Mouse (Mus musculus) CD4-positive helper T cell, adult 2 months (primary cell): ENCODE data around the gene E130308A19Rik.

Experiments used
- DNase-seq: peaks from one replicate; pipeline ENCODE4 v3.0.0-alpha.2; 2012; ENCODE audit warnings: low read depth, missing footprints, low spot score

E130308A19Rik gene

DNA sequence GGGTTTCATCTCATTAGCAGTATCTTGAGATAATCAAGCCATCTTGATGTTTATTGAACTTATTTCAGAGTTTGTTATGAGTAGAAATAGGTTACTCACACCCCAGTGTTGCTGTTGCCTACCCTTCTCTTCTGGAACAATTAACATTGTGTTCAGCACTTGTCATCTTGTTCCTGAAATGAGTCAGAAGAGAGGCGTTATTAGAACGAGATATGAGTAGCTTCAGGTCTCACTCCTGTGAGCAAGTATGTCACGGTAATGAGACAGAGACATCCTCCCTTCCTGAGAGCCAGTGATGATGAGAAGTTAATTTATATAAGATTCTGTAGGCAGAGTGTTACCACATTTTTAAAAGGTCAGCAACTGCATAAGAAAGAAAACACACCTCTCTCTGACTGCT lies 56.5 kb downstream of the E130308A19Rik start:
- peak; percentile 60 for DNase-seq

GRCm38 (mm10) chr4:59682950-59683349 lies 56.9 kb downstream of the E130308A19Rik start:
- DNase-seq: no peak

DNA sequence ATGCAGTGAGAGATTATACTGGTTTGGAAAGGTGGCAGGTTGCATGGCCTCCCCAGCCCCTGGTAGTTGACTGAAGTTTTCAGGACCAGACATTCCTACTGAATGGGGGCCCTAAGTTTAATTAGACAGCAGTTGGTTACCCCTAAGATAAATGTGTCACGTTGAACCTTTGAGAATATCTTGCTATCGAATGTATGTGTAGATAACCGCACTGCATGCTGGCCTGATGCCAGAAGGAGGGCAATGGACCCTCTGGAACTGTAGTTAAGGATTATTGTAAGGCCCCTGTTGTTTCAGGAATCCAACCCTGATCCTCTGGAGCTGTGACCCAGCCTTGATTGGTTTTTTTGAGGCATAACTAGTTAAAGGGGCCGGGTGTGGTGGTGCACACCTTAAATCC lies 58.3 kb downstream of the E130308A19Rik start:
- no peak for DNase-seq

DNA sequence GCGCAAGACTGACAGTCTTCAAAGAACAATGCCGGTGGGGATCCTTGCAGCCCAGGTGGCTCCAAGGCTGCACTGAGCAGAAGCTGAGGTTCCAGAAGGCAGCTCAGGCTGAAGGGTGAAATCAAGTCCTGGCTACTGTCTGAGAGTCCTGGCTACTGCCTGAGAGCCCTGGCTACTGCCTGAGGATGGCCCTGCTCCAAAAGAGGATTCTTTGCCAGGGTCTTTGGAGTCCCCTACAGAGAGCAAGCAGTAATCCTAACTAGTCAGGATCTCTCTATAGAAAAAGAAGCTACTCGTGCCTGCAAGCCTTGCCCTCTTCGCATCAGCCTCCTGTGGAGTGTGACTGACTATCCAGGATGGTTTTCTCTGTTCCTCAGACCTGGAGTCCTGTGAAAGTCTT lies 60.7 kb downstream of the E130308A19Rik start:
- no peak for DNase-seq

- DNase-seq: no peak
Observed at GRCm38 (mm10) chr4:59689055-59689454, 63.0 kb downstream of the E130308A19Rik start.

GRCm38 (mm10) chr4:59690145-59690544 lies 64.1 kb downstream of the E130308A19Rik start:
- no peak for DNase-seq

DNA sequence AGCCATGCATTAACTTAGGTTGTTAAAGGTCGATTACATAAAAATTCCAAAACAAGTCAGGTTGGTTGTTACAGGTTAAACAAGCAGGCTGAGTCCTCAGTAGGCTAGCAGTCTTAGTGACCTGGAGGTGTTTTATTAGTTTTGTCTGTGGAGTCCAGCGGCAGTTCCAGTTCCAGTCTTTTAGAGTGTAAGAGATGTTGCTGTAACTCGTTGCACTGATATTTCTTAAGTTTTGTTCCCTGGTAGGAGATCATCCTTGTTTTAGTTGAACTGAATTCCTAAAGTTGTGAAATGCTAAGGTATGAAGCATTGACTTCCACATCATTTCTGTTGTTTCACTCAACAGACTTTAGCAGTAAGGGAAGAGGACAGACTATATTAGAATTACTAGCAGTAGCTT lies 70.8 kb downstream of the E130308A19Rik start:
- DNase-seq: no peak

DNA sequence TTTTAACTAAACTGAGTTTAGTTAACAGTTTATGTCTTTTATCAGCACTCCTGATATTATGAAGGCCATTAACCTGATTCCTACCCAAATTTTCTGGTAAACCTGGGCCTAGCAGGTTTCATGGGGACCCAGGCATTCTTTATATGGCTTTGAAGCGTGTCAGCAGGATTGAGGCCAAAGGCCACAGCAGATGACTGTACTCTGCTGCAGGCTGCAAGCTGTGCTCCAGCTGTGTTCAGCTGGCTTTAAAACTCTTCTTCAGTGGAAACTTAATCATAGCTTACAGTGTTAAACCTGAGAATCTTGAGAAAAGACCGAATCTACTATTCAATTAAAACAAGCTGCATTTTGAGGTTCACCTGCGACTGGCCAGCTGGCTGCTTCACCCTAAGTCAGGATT lies 71.9 kb downstream of the E130308A19Rik start:
- no peak for DNase-seq

GRCm38 (mm10) chr4:59699014-59699792 lies 73.2 kb downstream of the E130308A19Rik start:
- DNase-seq: no peak

GRCm38 (mm10) chr4:59709321-59709720 lies 83.3 kb downstream of the E130308A19Rik start:
- no peak for DNase-seq

GRCm38 (mm10) chr4:59710736-59711389 lies 84.9 kb downstream of the E130308A19Rik start:
- DNase-seq: no peak

- DNase-seq: no peak
Observed at GRCm38 (mm10) chr4:59712451-59712850, 86.4 kb downstream of the E130308A19Rik start.

- no peak for DNase-seq
Observed at GRCm38 (mm10) chr4:59712955-59713354, 86.9 kb downstream of the E130308A19Rik start.

DNA sequence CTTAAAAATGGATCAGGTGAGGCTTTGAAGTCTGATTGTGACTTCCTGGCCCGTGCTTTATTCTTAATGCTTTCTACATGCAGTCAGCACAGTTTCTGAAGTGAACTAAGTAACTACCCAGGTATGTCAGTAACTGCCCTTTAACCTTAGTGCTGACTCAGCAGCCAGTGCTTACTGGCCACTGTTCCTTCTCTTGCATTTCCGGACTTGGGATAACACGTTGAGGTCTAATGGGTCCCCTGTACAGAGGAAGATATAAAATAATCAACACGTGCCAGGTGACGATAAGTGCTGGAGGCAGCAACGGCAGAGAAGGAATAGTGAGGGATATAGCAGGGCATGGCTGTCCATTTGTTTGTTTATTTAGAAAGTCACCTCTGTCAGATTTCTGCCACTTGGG lies 88.5 kb downstream of the E130308A19Rik start:
- DNase-seq: no peak

DNA sequence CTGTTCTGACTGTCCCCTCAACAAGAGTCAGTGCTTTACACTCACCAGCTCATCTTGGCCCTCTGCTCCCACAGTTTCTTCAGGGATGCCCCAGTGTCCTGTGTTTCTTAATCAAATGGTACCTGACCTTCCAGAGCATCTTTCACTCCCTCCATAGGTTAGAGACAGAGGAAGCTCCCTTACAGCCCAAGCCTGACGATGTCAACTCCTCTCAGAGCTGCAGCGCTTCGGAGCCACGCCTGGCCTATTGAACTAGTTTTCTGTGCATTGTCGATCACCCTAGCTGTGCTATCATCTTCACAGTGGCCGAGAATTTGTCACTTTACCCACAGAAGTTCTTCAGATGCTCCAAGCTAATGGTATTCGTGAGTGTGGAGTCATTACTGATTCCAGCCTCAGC lies 88.9 kb downstream of the E130308A19Rik start:
- no peak for DNase-seq

DNA sequence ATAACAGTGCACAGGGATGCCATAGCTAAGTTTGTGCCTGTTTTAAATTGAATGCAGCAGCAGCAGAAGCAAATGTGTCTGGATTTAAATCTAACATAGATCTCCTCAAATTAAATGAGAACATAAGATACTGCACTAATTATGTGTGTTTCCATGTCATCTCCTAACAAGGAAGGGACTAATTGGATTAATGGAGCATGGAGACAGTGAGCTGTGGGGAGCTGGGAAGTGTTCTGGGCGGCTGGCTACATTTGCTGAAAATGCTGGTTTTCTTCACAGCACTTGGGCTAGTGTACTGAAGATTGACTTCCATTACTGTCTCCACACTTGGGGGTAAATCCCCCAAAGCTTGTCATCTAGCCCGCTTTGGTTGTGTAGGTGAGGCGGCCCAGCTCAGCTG lies 89.5 kb downstream of the E130308A19Rik start:
- DNase-seq: no peak

- no peak for DNase-seq
Observed at GRCm38 (mm10) chr4:59717349-59717748, 91.3 kb downstream of the E130308A19Rik start.

GRCm38 (mm10) chr4:59718542-59718941 lies 92.5 kb downstream of the E130308A19Rik start:
- no peak for DNase-seq

DNA sequence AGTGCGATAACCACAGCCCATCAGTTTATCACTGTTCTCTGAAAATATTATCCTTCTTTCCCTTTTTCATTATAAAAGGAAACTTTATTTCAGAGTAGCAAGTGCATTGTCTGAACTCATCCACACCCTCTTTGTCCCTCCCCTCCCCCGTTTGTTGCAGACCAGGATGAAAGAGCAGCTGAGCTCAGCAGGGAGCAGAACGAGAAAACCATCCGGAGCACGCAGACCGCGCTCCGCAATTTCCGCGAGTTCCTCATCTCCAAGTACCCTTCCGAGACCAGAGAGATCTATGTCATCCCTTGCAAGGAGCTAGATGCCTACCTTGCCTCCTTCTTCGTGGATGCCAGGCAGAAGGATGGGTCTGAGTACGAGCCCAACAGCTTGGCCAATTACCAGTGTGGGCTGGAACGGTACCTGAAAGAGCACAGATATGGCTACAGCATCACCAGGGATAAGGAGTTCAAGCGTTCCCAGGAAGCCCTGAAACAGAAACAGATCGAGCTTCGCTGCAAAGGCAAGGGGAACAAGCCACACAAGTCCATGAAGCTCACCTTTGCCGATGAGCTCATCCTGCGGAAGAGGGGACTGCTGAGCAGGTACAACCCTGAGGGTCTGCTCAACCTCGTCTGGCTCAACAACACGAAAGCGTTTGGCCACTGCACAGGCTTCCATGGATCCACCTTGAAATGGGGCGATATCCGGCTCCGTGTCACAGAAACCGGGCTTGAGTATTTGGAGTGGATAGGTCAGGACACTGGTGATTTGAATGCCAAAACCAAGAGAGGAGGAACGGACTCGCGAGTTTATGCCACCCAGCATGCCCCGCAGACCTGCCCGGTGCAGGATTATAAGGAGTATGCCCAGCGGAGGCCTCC lies 93.7 kb downstream of the E130308A19Rik start:
- DNase-seq: no peak

DNA sequence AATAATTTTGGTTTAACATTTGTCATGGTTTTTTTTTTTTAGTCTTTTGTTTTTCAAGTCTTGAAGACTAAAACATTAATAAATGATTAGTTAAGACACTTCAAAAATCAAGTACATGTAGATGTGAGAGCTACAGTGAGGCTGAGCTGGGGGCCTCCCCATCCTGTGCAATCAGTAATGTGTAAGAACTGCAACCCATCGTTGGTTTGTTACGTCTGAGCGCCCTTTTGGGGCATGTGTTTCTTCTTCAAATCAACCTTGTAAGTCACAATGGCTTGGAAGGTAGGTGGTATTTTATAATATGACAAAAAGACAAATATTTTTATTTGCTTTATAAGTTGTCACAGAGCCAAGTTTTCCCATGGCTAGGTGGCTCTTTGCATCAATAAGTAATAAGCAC lies 95.8 kb downstream of the E130308A19Rik start:
- no peak for DNase-seq

GRCm38 (mm10) chr4:59725579-59725978 lies 99.6 kb downstream of the E130308A19Rik start:
- no peak for DNase-seq

- no peak for DNase-seq
Observed at GRCm38 (mm10) chr4:59726501-59726900, 100.5 kb downstream of the E130308A19Rik start.
